Mouse (Mus musculus) neural tube, embryonic 14.5 days (tissue): ENCODE results near the gene Tmcc3. TPM values are rescaled to one million over a fixed set of nuclear protein-coding genes. Genes with fewer than 3 reads are reported as not detected.
A peak's percentile ranks its signal among the peaks of the same experiment; 100 is the strongest.

Source experiments
- ATAC-seq: fragments of 200-750 bp; cut with Nextera tagmentation; 2 replicates; pipeline ENCODE4 v1.8.0; 2017; ENCODE audit warnings: low read depth, mild to moderate bottlenecking, moderate TSS enrichment, moderate library complexity
- H3K27ac ChIP-seq: fragments of 300-500 bp; sonication (generic); 2 replicates; pipeline ENCODE4 v1.5.1; 2014; ENCODE audit warnings: low read depth, mild to moderate bottlenecking, control low read depth, low read length, moderate library complexity, mixed read lengths
- H3K27me3 ChIP-seq: fragments of 300-500 bp; sonication (generic); 2 replicates; pipeline ENCODE4 v1.6.1; 2014; ENCODE audit warnings: low read length; ENCODE audit not compliant: control insufficient read depth, insufficient read depth
- H3K36me3 ChIP-seq: fragments of 300-500 bp; sonication (generic); 2 replicates; pipeline ENCODE4 v1.6.1; 2014; ENCODE audit warnings: low read length, mixed read lengths; ENCODE audit not compliant: control insufficient read depth, insufficient read depth
- H3K4me1 ChIP-seq: fragments of 300-500 bp; sonication (generic); 2 replicates; pipeline ENCODE4 v1.6.1; 2014; ENCODE audit warnings: low read length; ENCODE audit not compliant: control insufficient read depth, insufficient read depth
- H3K4me2 ChIP-seq: fragments of 300-500 bp; sonication (generic); 2 replicates; pipeline ENCODE4 v1.6.1; 2014; ENCODE audit warnings: mild to moderate bottlenecking, low read depth, low read length, control low read depth
- H3K4me3 ChIP-seq: fragments of 300-500 bp; sonication (generic); 2 replicates; pipeline ENCODE4 v1.5.1; 2014; ENCODE audit warnings: low read depth, low read length, control low read depth, mixed read lengths
- H3K9ac ChIP-seq: fragments of 300-500 bp; sonication (generic); replicated peaks from 2 replicates; pipeline ENCODE4 v1.6.1; 2014; ENCODE audit warnings: low read depth, mild to moderate bottlenecking, control low read depth, low read length, mixed read lengths
- H3K9me3 ChIP-seq: fragments of 300-500 bp; sonication (generic); 2 replicates; pipeline ENCODE4 v1.6.1; 2016; ENCODE audit warnings: low read length; ENCODE audit not compliant: control insufficient read depth
- WGBS: fragments of 180-500 bp; shearing (Covaris S2); extraction: QIAGEN DNeasy Blood & Tissue Kit; methylation state at CpG from one replicate; pipeline ENCODE4 v1.1.7; 2014; 5-methylcytosine and 5-hydroxymethylcytosine counted together
- polyA plus RNA-seq: library from polyadenylated mRNA; unstranded; fragments of >200 nt; fragmentation: Nextera tagmentation; extraction: Ambion mirVana; gene quantifications from 2 replicates; pipeline ENCODE4 v1.2.1, GENCODE M21; 2014

Gene Tmcc3
- polyA plus RNA-seq, 1 experiment from 2014 or later, result 24.2 TPM

GRCm38 (mm10) chr10:94622828-94623227, 311.1 kb downstream of the Tmcc3 start:
- 0 out of 2 replicates have a peak overlapping the region, but pooled peaks have one; percentile 60 for H3K27ac ChIP-seq
- H3K36me3 ChIP-seq, result no peaks in the 10 kb centered on the region
- no peak overlapping the region for H3K9ac ChIP-seq
- peaks cover 27% of the 10 kb centered on the region for H3K4me1 ChIP-seq
- no peak for ATAC-seq
- no peak overlapping the region for H3K4me2 ChIP-seq
- no peak overlapping the region for H3K4me3 ChIP-seq
- H3K9me3 ChIP-seq, result no peaks in the 10 kb centered on the region
- WGBS, result 10% methylated on average over 9 of the region's 9 CpGs
- no peaks in the 10 kb centered on the region for H3K27me3 ChIP-seq

- H3K27ac ChIP-seq, result peak overlapping the region; percentile 60; the same call in 1 of the 2 replicates
- H3K9me3 ChIP-seq, result no peaks in the 10 kb centered on the region
- H3K4me3 ChIP-seq, result no peak overlapping the region
- H3K4me1 ChIP-seq, result peaks cover 27% of the 10 kb centered on the region
- H3K9ac ChIP-seq, result no peak overlapping the region
- 2% methylated on average over 10 of the region's 10 CpGs for WGBS
- H3K27me3 ChIP-seq, result no peaks in the 10 kb centered on the region
- no peaks in the 10 kb centered on the region for H3K36me3 ChIP-seq
- ATAC-seq, result peak; percentile 63
- H3K4me2 ChIP-seq, result peak overlapping the region; percentile 24; the same call in 1 of the 2 replicates
Observed at GRCm38 (mm10) chr10:94623617-94624016, 311.9 kb downstream of the Tmcc3 start.

- no peak overlapping the region for H3K4me3 ChIP-seq
- peaks cover 27% of the 10 kb centered on the region for H3K4me1 ChIP-seq
- no peak overlapping the region for H3K9ac ChIP-seq
- H3K4me2 ChIP-seq, result no peak overlapping the region
- no peaks in the 10 kb centered on the region for H3K27me3 ChIP-seq
- ATAC-seq, result no peak
- no peak overlapping the region for H3K27ac ChIP-seq
- WGBS, result 88% methylated on average over 9 of the region's 9 CpGs
- H3K9me3 ChIP-seq, result no peaks in the 10 kb centered on the region
- H3K36me3 ChIP-seq, result no peaks in the 10 kb centered on the region
Observed at GRCm38 (mm10) chr10:94625036-94625435, 313.3 kb downstream of the Tmcc3 start.

GRCm38 (mm10) chr10:94625606-94626005, 313.9 kb downstream of the Tmcc3 start:
- ATAC-seq, result no peak
- Histone ChIP-seq H3K27ac (no peak overlapping the region), H3K36me3 (no peaks in the 10 kb centered on the region), H3K27me3 (no peaks in the 10 kb centered on the region), H3K9me3 (no peaks in the 10 kb centered on the region), H3K4me2 (no peak overlapping the region), H3K4me3 (no peak overlapping the region), H3K4me1 (peaks cover 27% of the 10 kb centered on the region), H3K9ac (no peak overlapping the region)
- 78% methylated on average over 8 of the region's 8 CpGs for WGBS

GRCm38 (mm10) chr10:94630771-94631280, 319.1 kb downstream of the Tmcc3 start:
- Histone ChIP-seq H3K36me3 (no peaks in the 10 kb centered on the region), H3K9ac (no peak overlapping the region), H3K4me1 (no peaks in the 10 kb centered on the region), H3K4me2 (no peak overlapping the region), H3K27ac (no peak overlapping the region), H3K27me3 (no peaks in the 10 kb centered on the region), H3K9me3 (no peaks in the 10 kb centered on the region), H3K4me3 (no peak overlapping the region)
- 67% methylated on average over 4 of the region's 4 CpGs for WGBS
- no peak for ATAC-seq

- H3K27ac ChIP-seq, result no peak overlapping the region
- H3K4me3 ChIP-seq, result no peak overlapping the region
- no peaks in the 10 kb centered on the region for H3K9me3 ChIP-seq
- ATAC-seq, result no peak
- no peaks in the 10 kb centered on the region for H3K36me3 ChIP-seq
- no peak overlapping the region for H3K9ac ChIP-seq
- H3K4me2 ChIP-seq, result no peak overlapping the region
- H3K27me3 ChIP-seq, result no peaks in the 10 kb centered on the region
- 36% methylated on average over 11 of the region's 11 CpGs for WGBS
- H3K4me1 ChIP-seq, result no peaks in the 10 kb centered on the region
Observed at GRCm38 (mm10) chr10:94631541-94632113, 319.9 kb downstream of the Tmcc3 start.

GRCm38 (mm10) chr10:94632245-94632644, 320.5 kb downstream of the Tmcc3 start:
- Histone ChIP-seq H3K9ac (no peak overlapping the region), H3K27ac (no peak overlapping the region), H3K4me2 (no peak overlapping the region), H3K4me3 (no peak overlapping the region), H3K4me1 (no peaks in the 10 kb centered on the region), H3K36me3 (no peaks in the 10 kb centered on the region), H3K9me3 (no peaks in the 10 kb centered on the region), H3K27me3 (no peaks in the 10 kb centered on the region)
- ATAC-seq, result no peak
- WGBS, result 89% methylated on average over 5 of the region's 5 CpGs

- WGBS, result 94% methylated on average over 5 of the region's 5 CpGs
- ATAC-seq, result no peak
- Histone ChIP-seq H3K9me3 (no peaks in the 10 kb centered on the region), H3K27me3 (no peaks in the 10 kb centered on the region), H3K36me3 (no peaks in the 10 kb centered on the region), H3K4me2 (no peak overlapping the region), H3K4me3 (no peak overlapping the region), H3K4me1 (no peaks in the 10 kb centered on the region), H3K9ac (no peak overlapping the region), H3K27ac (no peak overlapping the region)
Observed at GRCm38 (mm10) chr10:94638599-94638998, 326.9 kb downstream of the Tmcc3 start.

GRCm38 (mm10) chr10:94639281-94639680, 327.5 kb downstream of the Tmcc3 start:
- Histone ChIP-seq H3K9me3 (no peaks in the 10 kb centered on the region), H3K36me3 (no peaks in the 10 kb centered on the region), H3K4me3 (no peak overlapping the region), H3K27ac (no peak overlapping the region), H3K4me1 (no peaks in the 10 kb centered on the region), H3K9ac (no peak overlapping the region), H3K27me3 (no peaks in the 10 kb centered on the region), H3K4me2 (no peak overlapping the region)
- ATAC-seq, result no peak
- WGBS, result 83% methylated on average over 5 of the region's 5 CpGs
